Comparison of ENCODE assay signal across 16 mouse cellular contexts in the genomic region with DNA sequence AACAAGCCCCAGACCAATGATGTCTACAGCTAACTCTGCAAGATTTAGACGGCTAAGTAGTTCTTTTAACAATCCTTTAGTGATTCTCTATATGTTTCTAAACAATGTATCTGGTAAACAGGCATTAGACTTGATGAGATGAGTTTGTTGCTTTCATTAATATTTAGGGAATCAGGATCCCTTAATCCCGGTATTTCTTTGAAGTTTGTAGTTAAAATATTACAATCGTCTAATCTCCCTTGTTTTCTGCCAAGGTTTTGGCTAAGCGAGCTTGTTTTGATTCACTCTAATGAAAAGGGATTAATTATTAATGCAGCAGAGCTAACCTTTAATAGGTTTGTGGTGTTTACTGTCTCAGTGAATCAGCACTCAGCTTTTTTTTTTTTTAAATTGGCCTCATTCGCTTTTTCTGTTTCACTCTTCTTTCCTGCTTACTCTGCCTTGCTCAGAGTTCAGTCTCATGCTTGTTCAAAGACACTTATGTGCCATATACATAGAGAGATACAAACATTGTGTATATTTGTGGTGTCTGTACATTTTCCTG.
DNase-seq lines count a peak whose midpoint lies in the region; ATAC-seq and TF ChIP-seq lines count a peak whose summit lies in the region.
"Had no signal": no experiment of that assay in that cellular context is flagged by ENCODE, and none has a peak within 500 bp of the region (broad histone marks: within the 10 kb centered on the region; RNA-seq: fewer than 3 reads in every experiment).

No protein-coding gene starts in this region.

- H3K9me3 ChIP-seq in hindbrain, embryonic 10.5 days = no peaks in the 10 kb centered on the region
- H3K9me3 ChIP-seq in hindbrain, embryonic 12.5 days (replicated peaks) = no peaks in the 10 kb centered on the region
- H3K9me3 ChIP-seq in megakaryocyte, embryonic 14.5 days = no peaks in the 10 kb centered on the region
- H3K9me3 ChIP-seq in kidney, postnatal 0 days (replicated peaks; ENCODE audit: low read length) = no peaks in the 10 kb centered on the region
- H3K9me3 ChIP-seq: embryonic facial prominence, embryonic 12.5 days; forebrain, embryonic 13.5 days; intestine, embryonic 15.5 days had no signal

- peaks cover 15% of the 10 kb centered on the region for H3K4me1 ChIP-seq in hindbrain, embryonic 10.5 days (replicated peaks)
- H3K4me1 ChIP-seq in hindbrain, embryonic 12.5 days = peaks cover 15% of the 10 kb centered on the region
- peaks cover 36% of the 10 kb centered on the region for H3K4me1 ChIP-seq in megakaryocyte, embryonic 14.5 days
- peaks cover 6% of the 10 kb centered on the region; the same call in 1 of the 2 replicates for H3K4me1 ChIP-seq in kidney, postnatal 0 days (replicated peaks; ENCODE audit: insufficient read depth, low read length)

- TF ChIP-seq CTCF in kidney, postnatal 0 days (IDR thresholded peaks at IDR 0.05; ENCODE audit: low read depth) = no peak

- no peak overlapping the region for H3K9ac ChIP-seq in hindbrain, embryonic 12.5 days
- no peak overlapping the region for H3K9ac ChIP-seq in kidney, postnatal 0 days (ENCODE audit: low read depth, low read length)
- H3K9ac ChIP-seq: embryonic facial prominence, embryonic 12.5 days; forebrain, embryonic 13.5 days; intestine, embryonic 15.5 days had no signal

- 80% methylated on average over 5 of the region's 5 CpGs for WGBS in hindbrain, embryonic 10.5 days
- 76% methylated on average over 5 of the region's 5 CpGs for WGBS in hindbrain, embryonic 12.5 days
- WGBS in kidney, postnatal 0 days = 48% methylated on average over 5 of the region's 5 CpGs

- no peak for DNase-seq in hindbrain, embryonic 10.5 days (ENCODE audit: low spot score)
- DNase-seq in kidney, postnatal 0 days (ENCODE audit: low spot score) = peak; percentile 31
- DNase-seq in retina, postnatal 7 days (ENCODE audit: low read depth, low spot score) = peak; percentile 8
- DNase-seq in gastrocnemius, postnatal 10 days = no peak
- DNase-seq in spleen, postnatal 14 days (ENCODE audit: low spot score in 2 of 2) = no peak
- DNase-seq: adrenal gland, postnatal 14 days; cerebellum, postnatal 36 days; heart, adult 2 months; heart, postnatal 10 days; thymus, adult 2 months had no signal

- no peak overlapping the region for H3K4me3 ChIP-seq in hindbrain, embryonic 10.5 days
- no peak overlapping the region for H3K4me3 ChIP-seq in hindbrain, embryonic 12.5 days
- peak overlapping the region; percentile 76 for H3K4me3 ChIP-seq in megakaryocyte, embryonic 14.5 days (replicated peaks)
- H3K4me3 ChIP-seq in kidney, postnatal 0 days (replicated peaks; ENCODE audit: low read depth, low read length) = no peak overlapping the region
- H3K4me3 ChIP-seq: embryonic facial prominence, embryonic 12.5 days; forebrain, embryonic 13.5 days; heart, adult 2 months; intestine, embryonic 15.5 days had no signal

- H3K27ac ChIP-seq in hindbrain, embryonic 10.5 days = peak overlapping the region; percentile 35; the same call in 1 of the 2 replicates
- H3K27ac ChIP-seq in hindbrain, embryonic 12.5 days = no peak overlapping the region
- peak overlapping the region; percentile 54 for H3K27ac ChIP-seq in kidney, postnatal 0 days
- H3K27ac ChIP-seq: embryonic facial prominence, embryonic 12.5 days; forebrain, embryonic 13.5 days; heart, adult 2 months; intestine, embryonic 15.5 days had no signal

- no peak for ATAC-seq in hindbrain, embryonic 12.5 days (ENCODE audit: low FRiP score)
- ATAC-seq in megakaryocyte, adult 5-6 weeks (ENCODE audit: poor library complexity, severe bottlenecking) = no peak
- ATAC-seq in kidney, postnatal 0 days (replicated peaks; ENCODE audit: low FRiP score, low read depth) = peak; percentile 71; the same call in 1 of the 2 replicates

- no peak overlapping the region for H3K4me2 ChIP-seq in hindbrain, embryonic 12.5 days (replicated peaks)
- H3K4me2 ChIP-seq in kidney, postnatal 0 days (ENCODE audit: low read length) = peak overlapping the region; percentile 4; the same call in 1 of the 2 replicates
- H3K4me2 ChIP-seq: embryonic facial prominence, embryonic 12.5 days; forebrain, embryonic 13.5 days; intestine, embryonic 15.5 days had no signal

- no peaks in the 10 kb centered on the region for H3K27me3 ChIP-seq in hindbrain, embryonic 10.5 days (ENCODE audit: insufficient read depth, poor library complexity, severe bottlenecking)
- H3K27me3 ChIP-seq in hindbrain, embryonic 12.5 days = no peaks in the 10 kb centered on the region
- no peaks in the 10 kb centered on the region for H3K27me3 ChIP-seq in megakaryocyte, embryonic 14.5 days (replicated peaks)
- no peaks in the 10 kb centered on the region for H3K27me3 ChIP-seq in kidney, postnatal 0 days (ENCODE audit: insufficient read depth, low read length)
- H3K27me3 ChIP-seq: embryonic facial prominence, embryonic 12.5 days; forebrain, embryonic 13.5 days; intestine, embryonic 15.5 days had no signal

- H3K36me3 ChIP-seq in hindbrain, embryonic 10.5 days = no peaks in the 10 kb centered on the region
- no peaks in the 10 kb centered on the region for H3K36me3 ChIP-seq in hindbrain, embryonic 12.5 days
- H3K36me3 ChIP-seq in megakaryocyte, embryonic 14.5 days (replicated peaks; ENCODE audit: low read length) = no peaks in the 10 kb centered on the region
- no peaks in the 10 kb centered on the region for H3K36me3 ChIP-seq in kidney, postnatal 0 days (ENCODE audit: insufficient read depth, low read length)
- H3K36me3 ChIP-seq: embryonic facial prominence, embryonic 12.5 days; intestine, embryonic 15.5 days had no signal

Comparison
In these comparisons a context has a peak if more than half of its experiments do, and no peak if none do; other contexts are left out.
1. DNase-seq: peak in kidney, postnatal 0 days (single experiment) and retina, postnatal 7 days (single experiment); none in hindbrain, embryonic 10.5 days (single experiment), gastrocnemius, postnatal 10 days (single experiment) and spleen, postnatal 14 days (0 of 2).